Mouse (Mus musculus): Measurements from ENCODE around the gene Fmo5. TPM values are rescaled to one million over a fixed set of nuclear protein-coding genes. Genes with fewer than 3 reads are reported as not detected.

Fmo5 gene
- polyA plus RNA-seq, 1 experiment from 2014 or later: 4.4 TPM

DNA sequence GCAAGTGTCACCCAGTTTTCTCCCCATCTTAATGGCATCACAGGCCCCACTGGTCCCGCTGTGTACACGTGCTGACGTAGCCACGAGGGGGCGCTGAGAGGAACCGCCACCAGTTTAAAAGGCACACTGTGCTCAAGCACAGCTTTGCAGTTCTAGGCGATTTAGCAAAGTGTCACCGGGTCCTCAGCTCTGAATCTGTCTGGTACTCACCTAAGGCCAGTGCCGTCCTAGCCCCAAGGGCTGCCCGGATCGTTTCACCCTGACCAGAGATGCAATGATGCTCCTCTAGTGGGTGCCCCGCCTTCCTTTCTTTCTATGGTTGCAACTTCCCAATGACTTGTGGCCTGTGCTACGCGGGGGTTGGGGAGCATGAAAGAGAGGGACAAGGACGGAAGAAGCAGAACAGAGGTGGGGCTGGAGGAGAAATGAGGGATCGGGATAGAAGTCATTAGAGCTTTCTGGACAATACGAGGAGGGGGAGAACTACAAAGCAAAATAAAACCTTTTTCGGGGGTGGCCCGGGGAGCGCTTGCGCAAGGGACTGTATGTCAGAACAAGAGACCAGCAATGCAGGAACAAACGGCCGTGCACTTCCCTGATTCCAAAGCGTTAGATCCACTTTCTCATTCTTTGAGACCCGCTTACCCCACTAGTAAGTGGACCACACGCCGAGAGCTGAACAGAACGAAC is 52.2 kb downstream of the Fmo5 start:
- under 1% methylated on average over 28 of the region's 28 CpGs for WGBS
- H3K9ac ChIP-seq: peak overlapping the region; percentile 77
- peak overlapping the region; percentile 55 for H3K4me3 ChIP-seq
- H3K36me3 ChIP-seq: no peaks in the 10 kb centered on the region
- H3K4me2 ChIP-seq: peak overlapping the region; percentile 90
- H3K27me3 ChIP-seq (replicated peaks): peaks cover 9% of the 10 kb centered on the region
- H3K9me3 ChIP-seq: no peaks in the 10 kb centered on the region
- H3K27ac ChIP-seq (replicated peaks): no peak overlapping the region; the same call in 1 of the 2 replicates
- ATAC-seq (ENCODE audit: extremely low read depth, insufficient number of reproducible peaks, low FRiP score, low TSS enrichment): peak; percentile 37; the same call in 1 of the 2 replicates
- H3K4me1 ChIP-seq: peaks cover 33% of the 10 kb centered on the region

DNA sequence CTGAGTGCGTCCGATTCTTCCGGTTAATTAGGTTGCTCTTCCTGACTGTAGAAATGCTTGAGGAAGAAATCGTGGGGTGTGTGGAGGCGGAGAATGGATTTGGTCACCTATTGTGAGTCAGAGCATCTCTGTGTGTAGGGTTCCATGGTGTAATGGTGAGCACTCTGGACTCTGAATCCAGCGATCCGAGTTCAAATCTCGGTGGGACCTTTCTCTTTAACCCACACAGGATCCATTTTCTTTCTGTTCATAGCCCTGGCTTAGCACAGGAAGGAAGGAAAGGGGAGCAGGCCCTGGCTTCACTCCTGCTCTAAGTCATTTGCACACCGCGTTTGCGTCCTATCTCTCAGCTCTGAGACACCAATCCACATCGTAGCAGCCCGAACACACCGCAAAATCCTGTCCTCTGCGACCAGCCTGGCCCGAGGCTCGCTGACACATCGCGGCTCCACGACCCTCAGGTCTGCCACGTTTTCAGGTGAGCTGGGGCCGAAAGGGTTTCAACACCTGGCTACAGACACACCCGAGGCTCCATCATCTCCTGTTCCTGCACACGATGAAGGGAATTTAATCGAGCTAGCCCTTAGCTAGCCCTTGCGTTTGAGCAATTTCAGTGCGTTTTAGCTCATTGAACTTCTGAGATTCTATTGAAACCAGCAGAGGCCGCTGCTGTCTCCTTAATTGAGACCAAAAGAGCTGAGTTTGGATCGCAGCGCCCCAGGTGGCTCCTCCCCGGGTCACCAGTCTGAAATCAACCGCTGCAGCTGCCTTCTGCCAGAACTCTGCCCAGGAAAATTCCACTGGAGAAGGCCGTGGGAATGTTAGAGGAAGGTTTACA is 52.9 kb downstream of the Fmo5 start:
- no peak overlapping the region; the same call in 1 of the 2 replicates for H3K27ac ChIP-seq (replicated peaks)
- peak overlapping the region; percentile 77 for H3K9ac ChIP-seq
- H3K36me3 ChIP-seq: no peaks in the 10 kb centered on the region
- no peaks in the 10 kb centered on the region for H3K9me3 ChIP-seq
- H3K27me3 ChIP-seq (replicated peaks): peaks cover 9% of the 10 kb centered on the region
- H3K4me2 ChIP-seq: peak overlapping the region; percentile 90
- WGBS: under 1% methylated on average over 33 of the region's 33 CpGs
- peak overlapping the region; percentile 55 for H3K4me3 ChIP-seq
- peaks cover 33% of the 10 kb centered on the region for H3K4me1 ChIP-seq
- ATAC-seq (ENCODE audit: extremely low read depth, insufficient number of reproducible peaks, low FRiP score, low TSS enrichment): no peak

DNA sequence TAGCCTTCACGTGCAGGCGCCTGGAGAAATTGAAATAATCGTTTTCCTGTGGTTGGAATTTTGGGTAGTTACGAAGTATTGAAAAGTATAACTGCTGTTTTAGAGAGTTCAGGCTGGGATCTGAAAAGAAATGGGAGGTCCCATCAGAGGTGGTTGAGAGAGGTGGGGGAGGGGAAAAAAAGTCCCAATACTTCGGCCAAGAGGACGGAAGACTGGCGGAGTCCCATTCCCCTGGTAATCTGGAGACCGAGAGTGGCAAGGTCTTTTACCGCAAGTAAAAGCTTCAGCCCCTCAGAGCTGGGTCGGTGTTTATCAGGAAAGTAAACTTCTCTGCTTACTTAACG is 53.5 kb downstream of the Fmo5 start:
- Histone ChIP-seq H3K27ac (replicated peaks) (no peak overlapping the region), H3K9me3 (no peaks in the 10 kb centered on the region), H3K4me3 (peak overlapping the region; percentile 55), H3K4me2 (peak overlapping the region; percentile 90), H3K36me3 (no peaks in the 10 kb centered on the region), H3K9ac (peak overlapping the region; percentile 77), H3K27me3 (replicated peaks) (peaks cover 9% of the 10 kb centered on the region), H3K4me1 (peaks cover 33% of the 10 kb centered on the region)
- ATAC-seq (ENCODE audit: extremely low read depth, insufficient number of reproducible peaks, low FRiP score, low TSS enrichment): no peak
- 4% methylated on average over 11 of the region's 11 CpGs for WGBS

DNA sequence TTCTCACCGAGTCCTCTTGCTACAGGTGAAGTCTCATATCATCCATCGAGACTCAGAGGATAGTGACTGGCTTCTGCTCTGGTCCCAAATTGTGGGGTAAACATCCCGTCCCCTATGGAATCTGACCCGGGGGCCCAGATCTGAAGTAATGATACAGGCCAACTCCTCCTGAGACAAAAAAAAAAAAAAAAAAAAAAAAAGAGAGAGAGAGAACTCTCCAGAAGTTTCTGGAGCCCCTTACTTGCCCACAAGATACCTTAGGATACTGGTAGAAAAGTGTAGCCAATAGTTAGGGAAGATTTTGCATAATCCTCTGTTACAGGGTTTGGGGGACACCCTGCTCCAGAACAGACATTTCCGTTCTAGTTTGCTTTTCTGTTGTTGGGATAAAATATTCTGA is 54.0 kb downstream of the Fmo5 start:
- Histone ChIP-seq H3K9ac (peak overlapping the region; percentile 77; the same call in 1 of the 2 replicates), H3K36me3 (no peaks in the 10 kb centered on the region), H3K4me3 (peak overlapping the region; percentile 55), H3K4me1 (peaks cover 33% of the 10 kb centered on the region), H3K9me3 (no peaks in the 10 kb centered on the region), H3K27me3 (replicated peaks) (peaks cover 9% of the 10 kb centered on the region), H3K4me2 (peak overlapping the region; percentile 90), H3K27ac (replicated peaks) (no peak overlapping the region)
- 27% methylated on average over 5 of the region's 5 CpGs for WGBS
- no peak for ATAC-seq (ENCODE audit: extremely low read depth, insufficient number of reproducible peaks, low FRiP score, low TSS enrichment)

DNA sequence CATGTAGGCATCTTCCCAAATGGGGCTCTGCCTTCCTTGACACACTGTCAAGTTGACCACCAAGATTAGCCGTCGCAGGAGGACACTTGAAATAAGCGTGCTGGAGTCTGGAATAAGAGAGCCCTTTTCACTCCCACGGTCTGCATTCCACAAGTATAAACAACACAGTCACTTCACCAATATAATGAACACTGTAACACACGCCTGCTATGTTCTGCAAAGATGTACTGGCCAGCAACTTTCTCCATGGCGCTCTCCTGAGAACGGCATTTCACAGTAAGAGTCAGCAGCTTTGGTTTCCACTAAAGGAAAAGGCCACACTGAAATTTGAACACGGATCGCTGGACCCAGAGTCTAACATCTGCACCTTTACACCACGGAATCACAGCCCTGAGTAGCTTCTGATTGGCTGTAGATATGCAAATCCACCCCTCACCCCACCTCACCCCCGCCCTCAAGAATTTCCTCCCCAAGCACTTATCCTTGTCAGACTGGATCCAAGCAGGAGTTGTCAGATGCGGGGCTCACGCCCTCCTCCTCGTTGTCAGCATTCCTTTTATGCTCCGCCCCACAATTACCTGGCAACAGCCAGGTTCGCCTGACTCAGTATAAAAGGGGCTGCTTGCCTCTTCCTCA is 55.1 kb downstream of the Fmo5 start:
- H3K4me1 ChIP-seq: peaks cover 33% of the 10 kb centered on the region
- peak overlapping the region; percentile 66 for H3K4me2 ChIP-seq
- WGBS: 6% methylated on average over 16 of the region's 16 CpGs
- H3K9ac ChIP-seq: peak overlapping the region; percentile 40; the same call in 1 of the 2 replicates
- H3K27ac ChIP-seq (replicated peaks): peak overlapping the region; percentile 18
- peak overlapping the region; percentile 32 for H3K4me3 ChIP-seq
- no peaks in the 10 kb centered on the region for H3K9me3 ChIP-seq
- ATAC-seq (ENCODE audit: extremely low read depth, insufficient number of reproducible peaks, low FRiP score, low TSS enrichment): no peak
- H3K27me3 ChIP-seq (replicated peaks): peaks cover 9% of the 10 kb centered on the region
- 0 out of 2 replicates have a peak, but pooled peaks cover 3% of the 10 kb centered on the region for H3K36me3 ChIP-seq

DNA sequence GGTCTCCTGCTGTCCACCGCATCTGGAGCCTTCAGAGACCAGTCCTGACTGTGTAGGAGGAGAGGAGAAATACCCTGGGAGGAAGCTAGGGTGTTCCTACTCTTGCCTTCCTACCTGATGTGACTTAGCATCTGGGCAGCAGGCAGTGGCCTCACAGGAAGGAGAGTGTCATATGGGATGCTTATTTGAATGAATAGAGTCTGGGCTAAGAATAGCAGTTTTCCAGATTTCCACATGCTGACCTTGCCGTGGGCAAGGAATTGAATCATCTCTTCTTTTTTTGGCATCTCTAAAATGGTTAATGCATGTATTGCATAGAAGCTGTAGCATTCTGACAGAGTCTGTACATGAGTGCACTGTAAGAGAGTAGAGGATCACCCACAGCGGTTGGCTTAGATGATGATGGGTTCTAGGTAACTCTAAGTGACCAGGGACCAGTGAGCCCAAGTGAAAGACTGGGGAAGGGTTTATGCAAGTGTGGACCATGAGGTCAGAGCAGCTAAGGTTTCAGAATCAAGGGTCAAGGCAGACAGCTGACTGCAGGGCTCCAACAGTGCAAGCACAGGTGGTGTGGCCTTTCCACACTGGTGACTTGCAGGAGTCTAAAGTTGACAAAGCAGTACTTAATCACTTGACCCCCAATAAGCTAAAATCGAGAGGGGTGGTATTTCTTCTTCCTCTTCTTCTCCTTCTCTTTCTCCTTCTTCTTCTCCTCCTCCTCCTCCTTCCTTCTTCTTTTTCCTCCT is 57.9 kb downstream of the Fmo5 start:
- H3K27ac ChIP-seq (replicated peaks): no peak overlapping the region
- no peak overlapping the region for H3K4me3 ChIP-seq
- peaks cover 25% of the 10 kb centered on the region for H3K36me3 ChIP-seq
- 69% methylated on average over 4 of the region's 4 CpGs for WGBS
- H3K9ac ChIP-seq: no peak overlapping the region
- no peak overlapping the region for H3K4me2 ChIP-seq
- H3K4me1 ChIP-seq: peaks cover 40% of the 10 kb centered on the region
- H3K27me3 ChIP-seq (replicated peaks): no peaks in the 10 kb centered on the region; the same call in 1 of the 2 replicates
- no peak for ATAC-seq (ENCODE audit: extremely low read depth, insufficient number of reproducible peaks, low FRiP score, low TSS enrichment)
- H3K9me3 ChIP-seq: no peaks in the 10 kb centered on the region

DNA sequence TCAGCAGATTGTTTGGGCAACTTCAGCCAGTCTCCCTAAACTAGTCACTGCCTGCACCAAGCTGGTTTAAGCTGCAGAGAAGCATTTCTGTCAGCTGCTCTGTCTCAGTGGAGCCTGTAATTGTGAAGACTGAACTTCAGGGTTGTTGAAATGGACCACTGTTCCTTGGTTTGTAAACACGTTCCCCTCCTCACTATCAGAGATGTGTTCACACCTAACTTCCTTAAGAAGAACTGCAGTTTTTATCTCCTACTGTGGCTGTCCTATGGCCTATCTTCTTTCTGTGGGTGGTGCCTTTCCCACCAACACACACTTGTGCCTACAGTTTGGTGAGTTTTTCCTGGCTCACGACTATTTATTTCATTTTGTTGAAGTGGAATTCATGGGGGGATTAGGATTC is 60.7 kb downstream of the Fmo5 start:
- Histone ChIP-seq H3K27ac (replicated peaks) (no peak overlapping the region), H3K36me3 (peaks cover 53% of the 10 kb centered on the region), H3K9ac (no peak overlapping the region), H3K4me3 (no peak overlapping the region), H3K9me3 (no peaks in the 10 kb centered on the region), H3K4me1 (peaks cover 20% of the 10 kb centered on the region), H3K27me3 (replicated peaks) (no peaks in the 10 kb centered on the region), H3K4me2 (no peak overlapping the region)
- no peak for ATAC-seq (ENCODE audit: extremely low read depth, insufficient number of reproducible peaks, low FRiP score, low TSS enrichment)
- 47% methylated on average over 2 of the region's 2 CpGs for WGBS

DNA sequence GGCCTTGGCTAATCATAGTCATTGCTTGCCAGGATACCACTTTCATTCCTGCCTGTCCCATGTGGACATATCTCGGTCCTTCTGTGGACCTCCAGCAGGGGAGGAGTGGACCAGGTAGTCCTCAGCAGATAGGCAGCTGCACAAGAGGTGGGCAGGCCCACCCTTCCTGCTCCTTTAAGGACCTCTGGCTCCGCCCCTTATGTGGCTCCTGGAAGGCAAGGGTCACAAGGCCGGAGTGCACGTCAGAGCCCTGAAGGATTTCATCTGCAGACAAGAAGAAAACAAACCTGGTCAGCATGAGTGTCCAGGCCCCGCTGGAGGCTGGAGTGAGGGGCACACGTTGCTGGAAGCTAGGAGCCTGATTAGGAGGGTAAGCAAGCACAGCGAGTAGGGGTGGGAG is 62.0 kb downstream of the Fmo5 start:
- H3K4me1 ChIP-seq: peaks cover 16% of the 10 kb centered on the region
- 40% methylated on average over 7 of the region's 7 CpGs for WGBS
- H3K27ac ChIP-seq (replicated peaks): no peak overlapping the region
- H3K4me2 ChIP-seq: no peak overlapping the region
- H3K27me3 ChIP-seq (replicated peaks): no peaks in the 10 kb centered on the region
- no peak overlapping the region for H3K9ac ChIP-seq
- H3K9me3 ChIP-seq: no peaks in the 10 kb centered on the region
- H3K36me3 ChIP-seq: peaks cover 66% of the 10 kb centered on the region
- no peak overlapping the region for H3K4me3 ChIP-seq
- no peak for ATAC-seq (ENCODE audit: extremely low read depth, insufficient number of reproducible peaks, low FRiP score, low TSS enrichment)

DNA sequence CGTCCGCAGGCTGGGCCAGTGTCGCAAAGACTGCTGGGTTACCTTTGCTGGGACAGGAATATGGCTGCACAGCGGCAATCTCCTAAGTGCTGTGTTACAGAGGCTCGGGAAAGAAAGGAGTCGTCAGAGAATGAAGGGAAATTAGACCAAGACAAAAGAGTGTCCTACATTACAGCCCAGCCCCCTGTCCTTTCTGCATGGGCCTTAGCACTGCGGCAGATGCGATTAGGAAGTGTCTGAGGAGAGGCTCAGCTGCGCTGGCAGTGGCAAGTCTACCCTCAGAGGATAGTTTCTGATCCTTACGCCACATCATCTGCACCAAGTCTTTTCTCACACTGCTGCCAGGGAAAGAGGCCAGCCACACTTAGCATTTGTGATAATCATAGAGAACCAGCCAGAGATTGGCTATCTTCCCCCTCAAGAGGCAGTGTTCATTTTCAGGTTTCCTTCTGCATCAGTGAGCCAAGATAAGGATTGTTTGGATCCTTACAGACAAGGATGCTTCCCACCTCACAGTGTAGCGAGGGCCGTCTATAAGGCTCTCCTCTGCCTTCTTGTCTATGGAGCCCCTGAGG is 62.9 kb downstream of the Fmo5 start:
- Histone ChIP-seq H3K27me3 (replicated peaks) (no peaks in the 10 kb centered on the region), H3K36me3 (peaks cover 74% of the 10 kb centered on the region), H3K9me3 (no peaks in the 10 kb centered on the region), H3K4me3 (no peak overlapping the region), H3K4me1 (peaks cover 16% of the 10 kb centered on the region), H3K27ac (replicated peaks) (0 out of 2 replicates have a peak overlapping the region, but pooled peaks have one; percentile 15), H3K9ac (0 out of 2 replicates have a peak overlapping the region, but pooled peaks have one; percentile 24), H3K4me2 (no peak overlapping the region)
- ATAC-seq (ENCODE audit: extremely low read depth, insufficient number of reproducible peaks, low FRiP score, low TSS enrichment): no peak
- WGBS: 52% methylated on average over 12 of the region's 12 CpGs

DNA sequence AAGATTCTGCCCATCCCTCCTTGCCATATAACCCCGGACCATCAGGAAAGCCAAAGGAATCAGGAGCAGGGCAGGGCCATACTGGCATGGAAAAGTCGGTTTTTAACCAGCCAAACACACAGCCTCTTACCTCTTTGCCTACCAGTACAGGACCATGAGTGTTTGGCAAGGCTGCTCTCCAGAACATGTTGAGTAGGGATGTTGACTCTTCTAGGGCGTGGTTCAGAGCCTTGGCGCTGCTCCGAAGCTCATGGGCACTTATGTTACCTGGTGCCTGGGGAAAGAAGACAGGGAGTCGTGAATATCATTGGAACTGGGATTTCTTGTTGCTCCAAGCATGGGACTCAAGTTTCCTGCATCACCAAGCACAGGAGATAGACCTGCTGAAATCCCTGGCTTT is 65.2 kb downstream of the Fmo5 start:
- no peaks in the 10 kb centered on the region for H3K9me3 ChIP-seq
- H3K36me3 ChIP-seq: peaks cover 92% of the 10 kb centered on the region
- no peak for ATAC-seq (ENCODE audit: extremely low read depth, insufficient number of reproducible peaks, low FRiP score, low TSS enrichment)
- H3K27me3 ChIP-seq (replicated peaks): no peaks in the 10 kb centered on the region
- no peak overlapping the region for H3K4me2 ChIP-seq
- H3K9ac ChIP-seq: no peak overlapping the region
- H3K4me1 ChIP-seq: peaks cover 16% of the 10 kb centered on the region
- WGBS: 82% methylated on average over 6 of the region's 6 CpGs
- H3K4me3 ChIP-seq: no peak overlapping the region
- no peak overlapping the region for H3K27ac ChIP-seq (replicated peaks)

All from heart, embryonic 13.5 days (tissue).